Mouse (Mus musculus): ENCODE data around the gene Lce6a. TPM values are rescaled to one million over a fixed set of nuclear protein-coding genes. Genes with fewer than 3 reads are reported as not detected.

Gene Lce6a
- not detected in 2 replicates for polyA plus RNA-seq (2015; fragmentation: Nextera tagmentation; extraction: Ambion mirVana)

DNA sequence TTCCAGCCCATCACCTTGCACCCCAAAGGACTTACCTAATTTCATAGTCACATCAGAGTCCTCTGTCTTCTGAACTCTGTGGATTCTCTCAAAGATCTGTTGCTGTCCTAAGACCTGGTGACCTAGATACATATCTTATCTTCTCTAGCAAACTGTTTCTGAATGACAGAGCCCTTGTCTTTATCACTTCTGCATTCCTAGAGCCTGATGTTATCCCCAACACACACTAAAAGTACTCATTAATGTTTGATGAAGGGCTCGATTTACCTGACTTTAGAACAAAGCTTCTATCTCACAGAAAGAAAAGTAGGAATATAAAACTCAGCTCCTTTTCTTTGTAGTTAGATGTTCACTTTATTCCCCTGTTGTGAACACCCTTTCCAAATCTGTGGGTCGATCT is at the start of gene Lce6a:
Gene Lce6a, minus strand, starts transcription at position 101 of the 400 bp plus-strand sequence.
- Histone ChIP-seq H3K27ac (ENCODE audit: low read depth, low read length) (no peak within 1 kb of the TSS), H3K4me1 (ENCODE audit: control insufficient read depth, insufficient read depth, low read depth, low read length) (no peaks in the 10 kb centered on the region), H3K4me2 (ENCODE audit: low read length) (no peak within 1 kb of the TSS), H3K4me3 (ENCODE audit: low read length) (no peak within 1 kb of the TSS), H3K9me3 (ENCODE audit: control insufficient read depth, low read length) (no peaks in the 10 kb centered on the region), H3K27me3 (replicated peaks; ENCODE audit: control insufficient read depth, insufficient read depth, low read length) (no peaks in the 10 kb centered on the region), H3K36me3 (ENCODE audit: control insufficient read depth, insufficient read depth, low read length) (no peaks in the 10 kb centered on the region), H3K9ac (ENCODE audit: low read depth, low read length) (no peak within 1 kb of the TSS)
- 83% methylated on average over 2 of the region's 2 CpGs for WGBS
- ATAC-seq: no peak

DNA sequence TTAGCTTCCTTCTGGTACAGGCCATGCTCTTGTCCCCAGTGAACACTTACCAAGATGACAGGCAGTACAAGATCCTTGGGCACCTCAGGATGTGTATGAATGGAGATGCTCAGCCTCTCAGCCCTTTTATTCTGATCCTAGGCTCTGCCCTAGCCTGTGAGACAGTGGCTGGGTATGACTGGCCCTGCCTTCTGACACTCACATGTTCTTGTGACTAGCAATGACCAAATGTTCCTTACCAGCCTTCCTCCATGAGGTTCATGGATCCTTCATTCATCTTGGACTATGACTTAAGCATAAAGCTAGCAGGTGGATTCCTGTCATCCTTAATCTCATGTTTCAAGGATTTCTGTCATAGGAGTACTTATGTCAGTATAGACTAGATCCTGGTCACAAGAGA is 48.8 kb upstream of the Lce6a start, which contains the start of gene Lce1a2:
Gene Lce1a2, minus strand, starts transcription at position 101 of the 400 bp plus-strand sequence.
- H3K9me3 ChIP-seq (ENCODE audit: control insufficient read depth, low read length): no peaks in the 10 kb centered on the region
- no peaks in the 10 kb centered on the region for H3K36me3 ChIP-seq (ENCODE audit: control insufficient read depth, insufficient read depth, low read length)
- H3K4me2 ChIP-seq (ENCODE audit: low read length): no peak within 1 kb of the TSS
- no peak within 1 kb of the TSS for H3K4me3 ChIP-seq (ENCODE audit: low read length)
- H3K27ac ChIP-seq (ENCODE audit: low read depth, low read length): no peak within 1 kb of the TSS
- no peaks in the 10 kb centered on the region for H3K4me1 ChIP-seq (ENCODE audit: control insufficient read depth, insufficient read depth, low read depth, low read length)
- no peak within 1 kb of the TSS for H3K9ac ChIP-seq (ENCODE audit: low read depth, low read length)
- ATAC-seq: no peak
- no peaks in the 10 kb centered on the region for H3K27me3 ChIP-seq (replicated peaks; ENCODE audit: control insufficient read depth, insufficient read depth, low read length)

DNA sequence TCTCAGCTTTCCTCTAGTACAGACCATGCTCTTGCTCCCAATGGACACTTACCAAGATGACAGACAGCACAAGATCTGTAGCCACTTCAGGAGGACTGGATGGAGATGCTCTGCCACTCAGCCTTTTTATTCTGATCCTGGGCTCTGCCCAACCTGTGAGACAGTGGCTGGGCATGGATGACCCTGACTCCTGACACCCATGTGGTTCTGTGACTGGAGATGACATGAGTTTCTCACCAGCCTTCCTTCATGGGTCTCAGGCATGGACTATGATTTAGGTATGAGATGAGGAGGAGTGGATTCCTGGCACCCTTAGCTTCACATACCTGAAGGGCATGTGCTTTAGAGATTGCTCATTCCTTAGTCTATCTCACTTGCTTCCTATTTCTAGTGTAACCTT is 35.4 kb upstream of the Lce6a start, which contains the start of gene Lce1b:
Gene Lce1b, minus strand, starts transcription at position 101 of the 400 bp plus-strand sequence.
- Histone ChIP-seq H3K4me3 (ENCODE audit: low read length) (no peak within 1 kb of the TSS), H3K9me3 (ENCODE audit: control insufficient read depth, low read length) (no peaks in the 10 kb centered on the region), H3K36me3 (ENCODE audit: control insufficient read depth, insufficient read depth, low read length) (no peaks in the 10 kb centered on the region), H3K27me3 (replicated peaks; ENCODE audit: control insufficient read depth, insufficient read depth, low read length) (no peaks in the 10 kb centered on the region), H3K4me2 (ENCODE audit: low read length) (no peak within 1 kb of the TSS), H3K27ac (ENCODE audit: low read depth, low read length) (no peak within 1 kb of the TSS), H3K9ac (ENCODE audit: low read depth, low read length) (no peak within 1 kb of the TSS), H3K4me1 (ENCODE audit: control insufficient read depth, insufficient read depth, low read depth, low read length) (no peaks in the 10 kb centered on the region)
- ATAC-seq: no peak

DNA sequence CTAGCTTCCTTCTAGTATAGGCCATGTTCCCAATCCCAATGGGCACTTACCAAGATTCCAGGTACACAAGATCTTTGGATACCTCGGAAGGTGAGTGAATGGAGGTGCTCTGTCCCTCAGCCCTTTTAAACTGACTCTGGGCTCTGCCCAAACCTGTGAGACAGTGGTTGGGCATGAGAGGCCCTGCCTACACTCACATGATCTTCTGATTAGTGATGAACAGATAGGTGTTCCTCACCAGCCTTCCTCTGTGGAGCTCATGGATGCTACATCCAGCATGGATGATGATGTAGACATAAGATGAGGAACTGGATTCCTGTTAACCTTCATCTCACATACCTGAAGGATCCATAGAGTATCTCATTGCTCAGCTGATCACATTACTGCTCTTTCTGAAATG is 26.7 kb upstream of the Lce6a start, which contains the start of gene Lce1a1:
Gene Lce1a1, minus strand, starts transcription at position 101 of the 400 bp plus-strand sequence.
- no peak within 1 kb of the TSS for H3K4me3 ChIP-seq (ENCODE audit: low read length)
- no peaks in the 10 kb centered on the region for H3K27me3 ChIP-seq (replicated peaks; ENCODE audit: control insufficient read depth, insufficient read depth, low read length)
- ATAC-seq: no peak
- H3K9me3 ChIP-seq (ENCODE audit: control insufficient read depth, low read length): no peaks in the 10 kb centered on the region
- no peaks in the 10 kb centered on the region for H3K4me1 ChIP-seq (ENCODE audit: control insufficient read depth, insufficient read depth, low read depth, low read length)
- no peak within 1 kb of the TSS for H3K9ac ChIP-seq (ENCODE audit: low read depth, low read length)
- no peaks in the 10 kb centered on the region for H3K36me3 ChIP-seq (ENCODE audit: control insufficient read depth, insufficient read depth, low read length)
- no peak within 1 kb of the TSS for H3K27ac ChIP-seq (ENCODE audit: low read depth, low read length)
- H3K4me2 ChIP-seq (ENCODE audit: low read length): no peak within 1 kb of the TSS
- 90% methylated on average over 1 of the region's 1 CpGs for WGBS

DNA sequence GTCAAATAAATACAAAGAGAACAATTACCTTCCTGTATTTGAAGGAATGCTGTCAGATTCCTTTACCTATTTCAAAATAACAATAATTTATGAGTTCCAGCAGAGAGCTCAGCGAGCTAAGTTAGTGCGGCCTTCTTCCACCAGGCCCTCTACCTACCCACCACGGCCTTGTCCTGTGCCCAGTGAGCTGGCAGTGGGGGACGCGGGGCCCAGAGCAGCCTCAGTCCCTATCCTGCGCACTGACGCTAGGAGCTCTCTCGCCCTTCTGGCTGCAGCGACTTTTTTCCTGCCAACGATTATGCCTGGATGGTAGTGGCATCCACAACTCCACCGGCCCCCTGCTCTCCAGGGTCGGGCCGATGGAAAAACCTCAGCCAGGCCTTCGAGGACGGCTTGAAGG is 18.4 kb upstream of the Lce6a start:
- no peak for ATAC-seq
- Histone ChIP-seq H3K4me3 (ENCODE audit: low read length) (no peak overlapping the region), H3K27me3 (replicated peaks; ENCODE audit: control insufficient read depth, insufficient read depth, low read length) (no peaks in the 10 kb centered on the region), H3K9ac (ENCODE audit: low read depth, low read length) (no peak overlapping the region), H3K36me3 (ENCODE audit: control insufficient read depth, insufficient read depth, low read length) (no peaks in the 10 kb centered on the region), H3K9me3 (ENCODE audit: control insufficient read depth, low read length) (no peaks in the 10 kb centered on the region), H3K4me1 (ENCODE audit: control insufficient read depth, insufficient read depth, low read depth, low read length) (no peaks in the 10 kb centered on the region), H3K4me2 (ENCODE audit: low read length) (no peak overlapping the region), H3K27ac (ENCODE audit: low read depth, low read length) (no peak overlapping the region)
- 94% methylated on average over 15 of the region's 15 CpGs for WGBS

DNA sequence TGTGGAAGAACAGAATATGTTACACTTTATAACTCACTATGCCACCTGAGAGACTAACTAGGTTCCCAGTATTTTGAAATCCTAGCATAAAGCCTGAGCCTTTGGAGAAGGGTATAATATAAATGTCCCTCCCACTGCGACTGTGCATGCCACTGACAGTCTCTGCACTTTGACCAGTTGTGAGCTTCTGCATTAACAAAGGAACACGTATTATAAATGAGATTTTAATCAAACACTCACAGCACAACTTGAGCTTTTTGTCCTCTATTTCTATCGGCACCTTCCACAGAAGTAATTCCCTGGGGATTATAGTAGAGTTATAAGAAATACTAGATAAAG is 17.2 kb upstream of the Lce6a start:
- Histone ChIP-seq H3K27me3 (replicated peaks; ENCODE audit: control insufficient read depth, insufficient read depth, low read length) (no peaks in the 10 kb centered on the region), H3K4me3 (ENCODE audit: low read length) (no peak overlapping the region), H3K4me1 (ENCODE audit: control insufficient read depth, insufficient read depth, low read depth, low read length) (no peaks in the 10 kb centered on the region), H3K9me3 (ENCODE audit: control insufficient read depth, low read length) (no peaks in the 10 kb centered on the region), H3K9ac (ENCODE audit: low read depth, low read length) (no peak overlapping the region), H3K36me3 (ENCODE audit: control insufficient read depth, insufficient read depth, low read length) (no peaks in the 10 kb centered on the region), H3K4me2 (ENCODE audit: low read length) (no peak overlapping the region), H3K27ac (ENCODE audit: low read depth, low read length) (no peak overlapping the region)
- ATAC-seq: peak; percentile 6; the same call in 1 of the 2 replicates
- WGBS: 71% methylated on average over 3 of the region's 3 CpGs

DNA sequence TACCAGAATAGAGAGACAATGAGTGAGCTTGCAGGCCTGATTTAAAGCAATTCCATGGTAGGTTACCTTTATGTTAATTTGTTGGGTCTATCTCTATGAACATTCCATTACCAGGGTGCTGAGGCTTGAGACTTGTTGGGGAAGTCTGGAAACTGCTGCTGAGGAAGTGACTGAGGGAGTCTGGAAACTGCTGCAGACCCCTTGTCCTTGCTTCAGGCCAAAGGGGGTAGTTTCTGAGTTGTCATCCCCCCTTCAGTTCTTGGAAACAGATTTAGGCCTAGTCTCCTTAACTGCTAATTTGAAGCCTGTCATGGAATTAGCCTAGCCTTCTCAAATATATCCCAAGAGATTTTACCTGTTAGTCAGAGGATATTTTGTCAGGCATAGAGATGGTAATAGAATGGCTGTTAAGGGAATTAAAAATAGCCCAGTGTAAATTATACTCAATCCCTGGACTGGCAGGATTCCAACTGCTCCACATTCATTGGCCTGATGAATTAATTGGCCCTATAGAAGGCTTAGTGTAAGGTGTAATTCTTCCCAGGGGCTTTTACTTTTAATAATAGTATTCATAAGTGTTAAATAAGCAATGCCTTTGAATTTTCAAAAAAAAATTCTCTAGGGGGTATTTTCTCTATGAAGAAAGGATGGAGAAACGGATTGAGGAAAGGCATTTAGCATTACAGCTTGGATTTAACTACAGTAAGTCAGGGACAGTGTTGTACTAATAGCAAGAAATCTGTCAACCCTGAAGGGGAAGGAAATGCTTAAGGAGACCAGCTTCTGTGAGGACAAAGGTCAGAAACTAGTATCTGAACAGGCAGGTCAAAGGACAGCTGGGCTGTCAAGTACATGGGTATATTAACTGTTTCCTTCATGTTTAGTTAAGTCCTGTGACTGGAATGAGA is 16.5 kb upstream of the Lce6a start:
- no peak overlapping the region for H3K4me3 ChIP-seq (ENCODE audit: low read length)
- 27% methylated on average over 1 of the region's 1 CpGs for WGBS
- no peak overlapping the region for H3K9ac ChIP-seq (ENCODE audit: low read depth, low read length)
- no peak overlapping the region for H3K4me2 ChIP-seq (ENCODE audit: low read length)
- no peaks in the 10 kb centered on the region for H3K4me1 ChIP-seq (ENCODE audit: control insufficient read depth, insufficient read depth, low read depth, low read length)
- H3K9me3 ChIP-seq (ENCODE audit: control insufficient read depth, low read length): no peaks in the 10 kb centered on the region
- H3K36me3 ChIP-seq (ENCODE audit: control insufficient read depth, insufficient read depth, low read length): no peaks in the 10 kb centered on the region
- H3K27ac ChIP-seq (ENCODE audit: low read depth, low read length): no peak overlapping the region
- peak; percentile 74 for ATAC-seq
- no peaks in the 10 kb centered on the region for H3K27me3 ChIP-seq (replicated peaks; ENCODE audit: control insufficient read depth, insufficient read depth, low read length)

DNA sequence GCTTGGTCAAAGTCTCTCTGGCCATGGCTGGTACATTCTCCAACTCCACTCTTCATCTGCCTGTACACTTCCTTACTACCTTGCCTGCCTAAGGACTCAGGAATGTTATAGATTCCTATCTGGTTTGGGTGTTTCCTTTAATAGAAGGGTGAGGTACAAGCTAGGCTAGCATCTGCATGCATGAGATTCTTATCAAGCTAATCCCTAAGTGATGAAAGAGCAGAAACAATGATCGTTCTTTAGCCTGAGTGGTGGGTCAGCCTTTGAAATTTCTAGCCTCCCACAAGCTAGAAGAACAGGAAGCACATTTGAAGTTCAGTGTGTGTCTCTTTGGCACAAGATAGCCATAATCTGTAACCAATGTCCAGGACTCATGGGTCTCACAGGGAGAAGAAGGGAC is 11.7 kb downstream of the Lce6a start:
- no peaks in the 10 kb centered on the region for H3K36me3 ChIP-seq (ENCODE audit: control insufficient read depth, insufficient read depth, low read length)
- H3K4me1 ChIP-seq (ENCODE audit: control insufficient read depth, insufficient read depth, low read depth, low read length): no peaks in the 10 kb centered on the region
- no peak overlapping the region for H3K4me3 ChIP-seq (ENCODE audit: low read length)
- WGBS: 81% methylated on average over 1 of the region's 1 CpGs
- no peak for ATAC-seq
- H3K9ac ChIP-seq (ENCODE audit: low read depth, low read length): no peak overlapping the region
- no peaks in the 10 kb centered on the region for H3K27me3 ChIP-seq (replicated peaks; ENCODE audit: control insufficient read depth, insufficient read depth, low read length)
- H3K9me3 ChIP-seq (ENCODE audit: control insufficient read depth, low read length): no peaks in the 10 kb centered on the region
- no peak overlapping the region for H3K27ac ChIP-seq (ENCODE audit: low read depth, low read length)
- H3K4me2 ChIP-seq (ENCODE audit: low read length): no peak overlapping the region

DNA sequence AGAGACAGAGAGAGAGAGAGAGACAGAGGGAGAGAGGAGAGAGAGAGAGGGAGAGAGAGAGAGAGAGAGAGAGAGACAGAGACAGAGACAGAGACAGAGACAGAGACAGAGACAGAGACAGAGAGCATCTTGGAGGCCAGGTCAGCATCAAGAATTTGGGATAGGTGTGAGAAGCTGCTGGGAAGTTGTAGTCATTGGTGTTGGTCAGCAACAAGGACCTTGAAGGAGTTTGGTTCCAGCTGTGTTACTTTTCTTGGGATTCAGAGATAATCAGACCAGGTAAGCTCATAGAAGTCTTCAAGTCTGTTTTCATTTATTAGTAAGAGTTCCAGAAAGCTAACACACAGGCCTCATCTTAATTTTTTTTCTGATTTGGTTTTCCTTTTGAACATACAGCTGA is 14.1 kb downstream of the Lce6a start, which contains the start of gene 2210017I01Rik:
Gene 2210017I01Rik, minus strand, starts transcription at position 101 of the 400 bp plus-strand sequence.
- Histone ChIP-seq H3K27me3 (replicated peaks; ENCODE audit: control insufficient read depth, insufficient read depth, low read length) (no peaks in the 10 kb centered on the region), H3K9me3 (ENCODE audit: control insufficient read depth, low read length) (no peaks in the 10 kb centered on the region), H3K9ac (ENCODE audit: low read depth, low read length) (no peak within 1 kb of the TSS), H3K36me3 (ENCODE audit: control insufficient read depth, insufficient read depth, low read length) (no peaks in the 10 kb centered on the region), H3K27ac (ENCODE audit: low read depth, low read length) (no peak within 1 kb of the TSS), H3K4me3 (ENCODE audit: low read length) (no peak within 1 kb of the TSS), H3K4me1 (ENCODE audit: control insufficient read depth, insufficient read depth, low read depth, low read length) (no peaks in the 10 kb centered on the region), H3K4me2 (ENCODE audit: low read length) (no peak within 1 kb of the TSS)
- no peak for ATAC-seq

Data from hindbrain, embryonic 16.5 days (tissue).